ENCODE assay signal across 8 mouse cellular contexts in the genomic region with DNA sequence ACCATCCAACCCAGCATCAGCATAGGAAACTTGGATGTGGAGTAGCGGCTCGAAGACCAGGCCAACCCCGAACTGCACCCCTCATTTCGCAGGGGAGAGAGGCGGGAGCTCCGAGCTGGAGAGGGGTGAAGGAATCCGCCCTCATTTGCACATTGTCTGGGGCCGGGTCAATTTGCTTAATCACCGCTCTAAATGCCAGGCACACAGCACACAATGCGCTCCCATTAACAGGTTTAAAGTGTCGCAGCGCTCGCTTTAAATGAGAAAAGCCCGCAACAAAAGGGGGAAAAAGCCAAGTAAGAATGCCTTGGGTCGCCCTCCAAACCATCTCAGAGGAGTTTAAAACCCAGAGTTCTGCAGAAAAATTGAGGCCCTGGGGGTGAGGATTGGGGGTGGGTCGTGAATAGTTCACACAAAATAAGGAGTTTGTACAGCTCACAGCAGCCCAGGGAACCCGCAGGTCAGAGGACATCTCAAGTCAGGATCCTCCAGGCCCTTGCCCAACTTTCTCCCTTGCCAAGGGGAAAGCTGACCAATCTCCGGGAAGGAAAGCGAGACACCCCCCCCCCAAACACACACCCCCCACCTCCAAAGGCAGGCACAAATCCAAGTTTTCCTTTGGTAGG. TPM values are rescaled to one million over a fixed set of nuclear protein-coding genes. Genes with fewer than 3 reads are reported as not detected.
DNase-seq lines count a peak whose midpoint lies in the region; ATAC-seq and TF ChIP-seq lines count a peak whose summit lies in the region.
"Had no signal": no experiment of that assay in that cellular context is flagged by ENCODE, and none has a peak within 500 bp of the region (broad histone marks: within the 10 kb centered on the region; RNA-seq: fewer than 3 reads in every experiment).

No protein-coding gene starts in this region.

- peaks cover 13% of the 10 kb centered on the region for H3K4me1 ChIP-seq in embryonic facial prominence, embryonic 12.5 days
- H3K4me1 ChIP-seq in intestine, embryonic 15.5 days (replicated peaks), result peaks cover 11% of the 10 kb centered on the region
- peaks cover 4% of the 10 kb centered on the region; the same call in 1 of the 2 replicates for H3K4me1 ChIP-seq in lung, postnatal 0 days (ENCODE audit: insufficient read depth, low read depth, low read length)

- under 1% methylated on average over 19 of the region's 19 CpGs for WGBS in embryonic facial prominence, embryonic 12.5 days
- WGBS in intestine, embryonic 15.5 days, result 11% methylated on average over 19 of the region's 19 CpGs
- WGBS in lung, postnatal 0 days, result 22% methylated on average over 19 of the region's 19 CpGs

- peak overlapping the region; percentile 83 for H3K9ac ChIP-seq in embryonic facial prominence, embryonic 12.5 days
- peak overlapping the region; percentile 84 for H3K9ac ChIP-seq in intestine, embryonic 15.5 days
- no peak overlapping the region; the same call in 1 of the 2 replicates for H3K9ac ChIP-seq in lung, postnatal 0 days (replicated peaks; ENCODE audit: low read depth)

- peak overlapping the region; percentile 72 for H3K4me3 ChIP-seq in embryonic facial prominence, embryonic 12.5 days
- H3K4me3 ChIP-seq in intestine, embryonic 15.5 days (replicated peaks), result peak overlapping the region; percentile 86
- H3K4me3 ChIP-seq in lung, postnatal 0 days (ENCODE audit: low read depth, low read length), result peak overlapping the region; percentile 91

- H3K27ac ChIP-seq in embryonic facial prominence, embryonic 12.5 days, result peak overlapping the region; percentile 95; the same call in 1 of the 2 replicates
- H3K27ac ChIP-seq in intestine, embryonic 15.5 days, result peak overlapping the region; percentile 91; the same call in 1 of the 2 replicates
- H3K27ac ChIP-seq in lung, postnatal 0 days (ENCODE audit: low read length), result 0 out of 2 replicates have a peak overlapping the region, but pooled peaks have one; percentile 90

- no peak for TF ChIP-seq CTCF in lung, postnatal 0 days (IDR thresholded peaks at IDR 0.05)

- ATAC-seq in embryonic facial prominence, embryonic 12.5 days (ENCODE audit: insufficient number of reproducible peaks, insufficient read depth, low FRiP score, low TSS enrichment), result no peak
- no peak for ATAC-seq in intestine, embryonic 15.5 days
- no peak for ATAC-seq in lung, postnatal 0 days

- H3K4me2 ChIP-seq in embryonic facial prominence, embryonic 12.5 days (replicated peaks), result peak overlapping the region; percentile 71
- H3K4me2 ChIP-seq in intestine, embryonic 15.5 days (replicated peaks), result peak overlapping the region; percentile 86
- peak overlapping the region; percentile 91 for H3K4me2 ChIP-seq in lung, postnatal 0 days (replicated peaks; ENCODE audit: low read depth, low read length)

- H3K27me3 ChIP-seq in embryonic facial prominence, embryonic 12.5 days, result no peaks in the 10 kb centered on the region
- no peaks in the 10 kb centered on the region for H3K27me3 ChIP-seq in intestine, embryonic 15.5 days (replicated peaks)
- H3K27me3 ChIP-seq in lung, postnatal 0 days (replicated peaks; ENCODE audit: insufficient read depth, low read length), result no peaks in the 10 kb centered on the region

- H3K9me3 ChIP-seq in embryonic facial prominence, embryonic 12.5 days, result no peaks in the 10 kb centered on the region
- no peaks in the 10 kb centered on the region for H3K9me3 ChIP-seq in intestine, embryonic 15.5 days
- H3K9me3 ChIP-seq in lung, postnatal 0 days (ENCODE audit: low read length), result no peaks in the 10 kb centered on the region

- H3K36me3 ChIP-seq in embryonic facial prominence, embryonic 12.5 days, result peaks cover 27% of the 10 kb centered on the region
- H3K36me3 ChIP-seq in intestine, embryonic 15.5 days, result no peaks in the 10 kb centered on the region
- no peaks in the 10 kb centered on the region for H3K36me3 ChIP-seq in lung, postnatal 0 days (ENCODE audit: insufficient read depth, low read length)

- TF ChIP-seq EP300 in lung, postnatal 0 days (IDR thresholded peaks at IDR 0.05), result no peak

- peak; percentile 85 for DNase-seq in adipocyte (ENCODE audit: low spot score)
- DNase-seq in lung, postnatal 0 days (ENCODE audit: low spot score), result no peak
- no peak for DNase-seq in thymus, postnatal 25 days
- DNase-seq in ovary, postnatal 10 days (ENCODE audit: low spot score), result no peak
- DNase-seq in layer of hippocampus, postnatal 14 days (ENCODE audit: low spot score in 2 of 2), result no peak

RNA-seq across cellular contexts. Expression of a gene that starts 1.6 kb away (rescaled TPM):
- polyA plus RNA-seq in embryonic facial prominence, embryonic 12.5 days (2016; fragmentation: Nextera tagmentation; extraction: Ambion mirVana), result 50.2 and 53.1 TPM in 2 replicates
- polyA plus RNA-seq in intestine, embryonic 15.5 days (2015; fragmentation: Nextera tagmentation; extraction: Ambion mirVana), result 15.0 and 16.2 TPM in 2 replicates
- polyA plus RNA-seq in lung, postnatal 0 days (2015; fragmentation: Nextera tagmentation; extraction: Ambion mirVana), result 17.5 and 18.6 TPM in 2 replicates
- 1 to 10 TPM; 4.6 to 5.2 TPM for total RNA-seq in layer of hippocampus, postnatal 14 days (2021)
- total RNA-seq: common myeloid progenitor, adult 5-6 weeks had no signal
